Mouse (Mus musculus): ENCODE measurements at regions not wholly inside any gene's neighbourhood (a gene's known extent, or its start where the extent isn't known, plus 50 kb on each side); places are given as distances from the start of the nearest gene placed in this dataset.

- H3K9me3 ChIP-seq = no peaks in the 10 kb centered on the region
- 82% methylated on average over 4 of the region's 4 CpGs for WGBS
- peak; percentile 42; the same call in 1 of the 2 replicates for ATAC-seq (replicated peaks)
- H3K9ac ChIP-seq (replicated peaks) = no peak overlapping the region
- 0 out of 2 replicates have a peak overlapping the region, but pooled peaks have one; percentile 27 for H3K27ac ChIP-seq (replicated peaks)
- H3K4me3 ChIP-seq = no peak overlapping the region
- H3K4me2 ChIP-seq (replicated peaks) = no peak overlapping the region
- H3K4me1 ChIP-seq = peaks cover 3% of the 10 kb centered on the region; the same call in 1 of the 2 replicates
- H3K36me3 ChIP-seq = no peaks in the 10 kb centered on the region
- H3K27me3 ChIP-seq = no peaks in the 10 kb centered on the region; the same call in 1 of the 2 replicates
Observed at GRCm38 (mm10) chr15:56107719-56108118, 1369.7 kb downstream of the Slc22a22 start.

- H3K4me2 ChIP-seq (replicated peaks) = no peak overlapping the region
- H3K4me3 ChIP-seq = no peak overlapping the region
- ATAC-seq (replicated peaks) = no peak
- H3K9me3 ChIP-seq = no peaks in the 10 kb centered on the region
- H3K4me1 ChIP-seq = no peaks in the 10 kb centered on the region
- no peak overlapping the region for H3K27ac ChIP-seq (replicated peaks)
- no peaks in the 10 kb centered on the region for H3K36me3 ChIP-seq
- 75% methylated on average over 3 of the region's 3 CpGs for WGBS
- H3K9ac ChIP-seq (replicated peaks) = no peak overlapping the region
- H3K27me3 ChIP-seq = no peaks in the 10 kb centered on the region; the same call in 1 of the 2 replicates
Observed at GRCm38 (mm10) chr15:56100133-56100735, 1377.2 kb downstream of the Slc22a22 start.

- ATAC-seq (replicated peaks) = peak; percentile 86
- H3K27me3 ChIP-seq = no peaks in the 10 kb centered on the region
- H3K4me2 ChIP-seq (replicated peaks) = peak overlapping the region; percentile 32
- H3K9me3 ChIP-seq = no peaks in the 10 kb centered on the region
- H3K36me3 ChIP-seq = no peaks in the 10 kb centered on the region
- no peak overlapping the region for H3K27ac ChIP-seq (replicated peaks)
- H3K9ac ChIP-seq (replicated peaks) = no peak overlapping the region
- H3K4me1 ChIP-seq = peaks cover 8% of the 10 kb centered on the region
- H3K4me3 ChIP-seq = peak overlapping the region; percentile 9
- 22% methylated on average over 11 of the region's 11 CpGs for WGBS
Observed at GRCm38 (mm10) chr15:56077838-56078567, 1399.4 kb downstream of the Slc22a22 start.

GRCm38 (mm10) chr15:56077081-56077480 is 1400.3 kb downstream of the Slc22a22 start:
- Histone ChIP-seq H3K4me3 (no peak overlapping the region), H3K4me1 (peaks cover 8% of the 10 kb centered on the region), H3K9ac (replicated peaks) (no peak overlapping the region), H3K27me3 (no peaks in the 10 kb centered on the region), H3K36me3 (no peaks in the 10 kb centered on the region), H3K27ac (replicated peaks) (no peak overlapping the region), H3K9me3 (no peaks in the 10 kb centered on the region), H3K4me2 (replicated peaks) (no peak overlapping the region)
- 48% methylated on average over 1 of the region's 1 CpGs for WGBS
- ATAC-seq (replicated peaks) = no peak

GRCm38 (mm10) chr15:56076680-56077079 is 1400.7 kb downstream of the Slc22a22 start:
- Histone ChIP-seq H3K4me2 (replicated peaks) (no peak overlapping the region), H3K27ac (replicated peaks) (no peak overlapping the region), H3K9ac (replicated peaks) (no peak overlapping the region), H3K36me3 (no peaks in the 10 kb centered on the region), H3K4me1 (peaks cover 8% of the 10 kb centered on the region), H3K27me3 (no peaks in the 10 kb centered on the region), H3K4me3 (no peak overlapping the region), H3K9me3 (no peaks in the 10 kb centered on the region)
- ATAC-seq (replicated peaks) = no peak
- WGBS = 91% methylated on average over 1 of the region's 1 CpGs

GRCm38 (mm10) chr15:56069511-56069910 is 1407.9 kb downstream of the Slc22a22 start:
- Histone ChIP-seq H3K4me2 (replicated peaks) (no peak overlapping the region), H3K4me1 (no peaks in the 10 kb centered on the region), H3K27me3 (no peaks in the 10 kb centered on the region), H3K9me3 (no peaks in the 10 kb centered on the region), H3K27ac (replicated peaks) (no peak overlapping the region), H3K9ac (replicated peaks) (no peak overlapping the region), H3K36me3 (no peaks in the 10 kb centered on the region), H3K4me3 (no peak overlapping the region)
- no peak for ATAC-seq (replicated peaks)
- WGBS = 90% methylated on average over 2 of the region's 2 CpGs

GRCm38 (mm10) chr15:56067214-56067613 is 1410.2 kb downstream of the Slc22a22 start:
- no peak overlapping the region for H3K27ac ChIP-seq (replicated peaks)
- ATAC-seq (replicated peaks) = no peak
- H3K9ac ChIP-seq (replicated peaks) = no peak overlapping the region
- no peaks in the 10 kb centered on the region for H3K9me3 ChIP-seq
- H3K4me3 ChIP-seq = no peak overlapping the region
- H3K36me3 ChIP-seq = no peaks in the 10 kb centered on the region
- no peaks in the 10 kb centered on the region for H3K27me3 ChIP-seq
- no peak overlapping the region for H3K4me2 ChIP-seq (replicated peaks)
- H3K4me1 ChIP-seq = no peaks in the 10 kb centered on the region
- 78% methylated on average over 3 of the region's 3 CpGs for WGBS

- Histone ChIP-seq H3K9ac (replicated peaks) (no peak overlapping the region), H3K27me3 (no peaks in the 10 kb centered on the region), H3K27ac (replicated peaks) (no peak overlapping the region), H3K4me3 (no peak overlapping the region), H3K4me1 (no peaks in the 10 kb centered on the region), H3K9me3 (no peaks in the 10 kb centered on the region), H3K36me3 (no peaks in the 10 kb centered on the region), H3K4me2 (replicated peaks) (no peak overlapping the region)
- ATAC-seq (replicated peaks) = peak; percentile 44; the same call in 1 of the 2 replicates
- 78% methylated on average over 4 of the region's 4 CpGs for WGBS
Observed at GRCm38 (mm10) chr15:56066540-56066939, 1410.9 kb downstream of the Slc22a22 start.

GRCm38 (mm10) chr15:56065872-56066534 is 1411.4 kb downstream of the Slc22a22 start:
- Histone ChIP-seq H3K4me3 (no peak overlapping the region), H3K27ac (replicated peaks) (no peak overlapping the region), H3K4me1 (no peaks in the 10 kb centered on the region), H3K9ac (replicated peaks) (no peak overlapping the region), H3K9me3 (no peaks in the 10 kb centered on the region), H3K4me2 (replicated peaks) (no peak overlapping the region), H3K27me3 (no peaks in the 10 kb centered on the region), H3K36me3 (no peaks in the 10 kb centered on the region)
- WGBS = 36% methylated on average over 7 of the region's 7 CpGs
- peak; percentile 85 for ATAC-seq (replicated peaks)

GRCm38 (mm10) chr15:56062576-56062975 is 1414.8 kb downstream of the Slc22a22 start:
- WGBS = 37% methylated on average over 3 of the region's 3 CpGs
- Histone ChIP-seq H3K36me3 (no peaks in the 10 kb centered on the region), H3K4me3 (no peak overlapping the region), H3K9ac (replicated peaks) (no peak overlapping the region), H3K27me3 (no peaks in the 10 kb centered on the region), H3K9me3 (no peaks in the 10 kb centered on the region), H3K27ac (replicated peaks) (no peak overlapping the region), H3K4me2 (replicated peaks) (no peak overlapping the region), H3K4me1 (no peaks in the 10 kb centered on the region)
- ATAC-seq (replicated peaks) = no peak

- 71% methylated on average over 4 of the region's 4 CpGs for whole genome bisulfite sequencing
- no peaks in the 10 kb centered on the region for H3K9me3 ChIP-seq
- H3K4me1 ChIP-seq = no peaks in the 10 kb centered on the region
Observed at GRCm38 (mm10) chr15:56061326-56061725, 1416.1 kb downstream of the Slc22a22 start.

GRCm38 (mm10) chr15:56050716-56051115 is 1426.7 kb downstream of the Slc22a22 start:
- WGBS = 67% methylated on average over 7 of the region's 7 CpGs
- Histone ChIP-seq H3K9ac (replicated peaks) (no peak overlapping the region), H3K9me3 (no peaks in the 10 kb centered on the region), H3K27ac (replicated peaks) (no peak overlapping the region), H3K4me1 (no peaks in the 10 kb centered on the region), H3K4me3 (no peak overlapping the region), H3K4me2 (replicated peaks) (no peak overlapping the region), H3K27me3 (no peaks in the 10 kb centered on the region), H3K36me3 (no peaks in the 10 kb centered on the region)
- ATAC-seq (replicated peaks) = no peak

More at GRCm38 (mm10) chr15:56061326-56061725, 1416.1 kb downstream of the Slc22a22 start:
- H3K4me3 ChIP-seq = no peak overlapping the region
- no peak overlapping the region for H3K9ac ChIP-seq (replicated peaks)
- ATAC-seq (replicated peaks) = no peak
- no peaks in the 10 kb centered on the region for H3K27me3 ChIP-seq
- H3K27ac ChIP-seq (replicated peaks) = no peak overlapping the region
- no peak overlapping the region for H3K4me2 ChIP-seq (replicated peaks)
- H3K36me3 ChIP-seq = no peaks in the 10 kb centered on the region

Data from forebrain, embryonic 15.5 days (tissue).